Mouse (Mus musculus): ENCODE results near the gene Ralgps1.

GRCm38 (mm10) chr2:33355558-33355957 is 15.7 kb downstream of the Ralgps1 start:
- TF ChIP-seq E2F4 (IDR thresholded peaks at IDR 0.05; ENCODE audit: borderline replicate concordance, low read depth, low read length) (no peak), CTCF (IDR thresholded peaks at IDR 0.05 in 2 of 3, conservative IDR thresholded peaks at IDR 0.05 in 1 of 3; ENCODE audit: control insufficient read depth in 1 of 3, insufficient read depth in 1 of 3, low read depth in 2 of 3, low read length in 3 of 3, poor library complexity in 1 of 3, severe bottlenecking in 1 of 3) (no peak), TCF12 (IDR thresholded peaks at IDR 0.05; ENCODE audit: low read depth, low read length) (no peak), RAD21 (IDR thresholded peaks at IDR 0.05; ENCODE audit: low read depth, low read length) (no peak), USF2 (IDR thresholded peaks at IDR 0.05; ENCODE audit: borderline replicate concordance in 1 of 2, insufficient read depth in 1 of 2, low read depth in 1 of 2, low read length in 2 of 2) (no peak)

Measured in MEL (cell line).